Mouse (Mus musculus) adrenal gland, postnatal 10 days (tissue): ENCODE results near the gene Gm3317. TPM values are rescaled to one million over a fixed set of nuclear protein-coding genes. Genes with fewer than 3 reads are reported as not detected.
"Not testable (repeated sequence)": the region's sequence is repeated elsewhere in the genome, so short reads cannot be mapped to it uniquely, and the experiment has no call there.

Source experiments
- DNase-seq: peaks from one replicate; pipeline ENCODE4 v3.0.0; 2021; ENCODE audit warnings: mixed read lengths
- long read RNA-seq, 2 experiments: library from polyadenylated mRNA; stranded (forward); transcript quantifications; one replicate each; pipeline ENCODE4 v2.0.0; 2021
- total RNA-seq, 2 experiments: library from RNA; stranded (reverse); gene quantifications; 2 replicates each; pipeline ENCODE4 v1.2.3; 2021

Gene Gm3317
- not detected for total RNA-seq
- long read RNA-seq, experiment 1 = 0 reads
- long read RNA-seq, experiment 2 = 0 reads

GRCm38 (mm10) chr14:5164235-5164634 lies at the start of gene Gm3317:
Gene Gm3317 (plus strand): TSS chr14:5164535.
- DNase-seq = not testable (repeated sequence)

GRCm38 (mm10) chr14:5131219-5131618 lies 33.1 kb upstream of the Gm3317 start, which contains the start of gene Gm8279:
Gene Gm8279 (plus strand): TSS chr14:5131519.
- not testable (repeated sequence) for DNase-seq

DNA sequence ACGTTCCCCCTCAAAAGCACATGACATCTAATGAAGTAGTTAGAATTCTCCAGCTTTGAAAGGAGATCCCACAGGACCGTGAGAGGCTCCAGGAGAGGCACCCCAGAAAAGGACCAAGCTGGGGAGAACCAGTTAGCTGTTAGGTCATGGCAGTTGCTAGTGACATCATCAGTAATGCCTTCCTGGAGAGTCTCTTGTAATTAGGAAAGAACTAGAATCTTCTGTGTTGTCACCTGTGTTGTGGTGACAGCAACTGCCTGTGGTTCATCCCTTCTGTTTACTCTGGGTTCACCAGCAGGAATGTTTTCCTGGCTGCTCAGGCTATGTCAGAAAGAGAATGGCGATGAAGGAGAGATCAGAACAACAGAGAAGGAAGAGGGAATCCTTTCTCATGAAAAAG lies 21.2 kb downstream of the Gm3317 start, which contains the start of gene Gm8271:
Gene Gm8271, plus strand, starts transcription at position 301 of the 400 bp plus-strand sequence.
- not testable (repeated sequence) for DNase-seq

Other genes with a start within 250 kb of the Gm3317 start
- gene Gm8297, start 180.6 kb upstream of the Gm3317 start, total RNA-seq = not detected
- not detected for gene Gm3298, start 148.6 kb upstream of the Gm3317 start, total RNA-seq
- gene 4930555G01Rik, start 113.9 kb upstream of the Gm3317 start, total RNA-seq = not detected
- under 1 TPM; 0.15 to 1.00 TPM for gene Gm8281, start 93.5 kb upstream of the Gm3317 start, total RNA-seq
- gene Gm8279, start 33.0 kb upstream of the Gm3317 start, total RNA-seq = not detected
- gene Gm8271, start 21.3 kb downstream of the Gm3317 start, total RNA-seq = not detected
- gene Gm3526, start 96.0 kb downstream of the Gm3317 start, total RNA-seq = not detected
- gene Gm3542, start 170.4 kb downstream of the Gm3317 start, total RNA-seq = not detected
- under 1 TPM in 1 of 2 experiments, not detected in 1; 0.33 TPM for gene Gm3500, start 224.5 kb downstream of the Gm3317 start, total RNA-seq